Mouse (Mus musculus): ENCODE measurements around the gene Gpr31b.
"Not testable (repeated sequence)": the region's sequence is repeated elsewhere in the genome, so short reads cannot be mapped to it uniquely, and the experiment has no call there.

Gpr31b gene

GRCm38 (mm10) chr17:13052124-13052813 lies at the start of gene Gpr31b:
Gene Gpr31b, minus strand, starts transcription at chr17:13052296.
- DNase-seq, result not testable (repeated sequence)

GRCm38 (mm10) chr17:13092960-13093359 lies 40.9 kb upstream of the Gpr31b start:
- DNase-seq, result not testable (repeated sequence)

DNA sequence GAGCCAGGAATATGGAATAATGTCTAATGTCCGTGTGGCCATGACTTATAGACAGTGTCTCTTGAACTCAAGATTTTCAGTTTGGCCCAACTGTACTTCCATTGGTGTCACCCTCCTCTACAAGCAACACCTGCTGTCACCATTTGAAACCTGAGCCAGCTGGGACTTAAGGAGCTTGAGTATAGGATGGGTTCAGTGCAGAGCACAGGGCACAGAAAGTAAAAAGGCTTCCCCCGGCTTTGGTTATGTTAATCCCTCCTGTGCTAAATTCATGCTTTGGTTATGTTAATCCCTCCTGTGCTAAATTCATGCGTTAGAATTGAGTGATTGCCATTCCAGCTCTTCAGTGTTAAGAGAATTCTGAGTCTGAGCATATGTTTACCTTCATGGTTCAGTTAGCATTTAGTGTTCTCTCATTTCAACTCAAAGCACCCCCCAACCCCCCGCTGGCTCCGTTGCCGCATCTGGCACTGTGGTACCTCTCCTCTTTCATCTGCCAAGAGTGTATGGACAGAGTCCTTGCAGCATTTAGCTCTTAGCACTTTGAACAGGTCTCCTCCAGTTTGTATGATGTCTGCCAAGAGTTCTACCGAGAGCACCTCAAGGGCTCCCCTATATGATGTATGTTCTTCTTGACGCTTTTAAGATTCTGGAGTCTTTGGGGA lies 40.1 kb upstream of the Gpr31b start:
- DNase-seq, result not testable (repeated sequence)

GRCm38 (mm10) chr17:13091510-13091909 lies 39.4 kb upstream of the Gpr31b start:
- not testable (repeated sequence) for DNase-seq

- DNase-seq, result not testable (repeated sequence)
Measured at GRCm38 (mm10) chr17:13069227-13069626, 17.1 kb upstream of the Gpr31b start.

DNA sequence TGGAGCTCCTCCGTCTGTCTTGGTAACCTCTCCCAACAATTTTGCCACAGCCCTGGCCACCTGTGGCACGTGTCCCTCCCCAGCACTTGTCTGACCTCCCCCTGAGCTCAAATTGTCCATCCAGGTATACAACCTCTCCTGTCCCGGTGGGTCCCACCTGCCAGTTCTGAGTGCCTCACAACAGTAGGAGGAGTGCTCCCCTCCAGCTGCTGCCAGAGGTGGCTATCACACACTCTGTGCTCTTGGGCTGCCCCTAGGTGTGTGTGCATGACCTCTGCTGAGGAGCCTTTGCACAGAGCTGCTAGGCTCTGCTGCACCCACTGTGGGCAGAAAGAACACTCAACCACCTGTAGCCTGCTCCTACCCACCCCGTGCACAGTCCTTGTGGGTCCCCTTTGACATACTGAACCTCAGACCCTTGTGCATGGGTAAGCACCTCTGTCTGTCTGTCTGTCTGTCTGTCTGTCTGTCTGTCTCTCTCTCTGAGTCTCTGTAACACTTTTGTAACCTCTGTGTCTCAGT lies 15.8 kb upstream of the Gpr31b start:
- not testable (repeated sequence) for DNase-seq

DNA sequence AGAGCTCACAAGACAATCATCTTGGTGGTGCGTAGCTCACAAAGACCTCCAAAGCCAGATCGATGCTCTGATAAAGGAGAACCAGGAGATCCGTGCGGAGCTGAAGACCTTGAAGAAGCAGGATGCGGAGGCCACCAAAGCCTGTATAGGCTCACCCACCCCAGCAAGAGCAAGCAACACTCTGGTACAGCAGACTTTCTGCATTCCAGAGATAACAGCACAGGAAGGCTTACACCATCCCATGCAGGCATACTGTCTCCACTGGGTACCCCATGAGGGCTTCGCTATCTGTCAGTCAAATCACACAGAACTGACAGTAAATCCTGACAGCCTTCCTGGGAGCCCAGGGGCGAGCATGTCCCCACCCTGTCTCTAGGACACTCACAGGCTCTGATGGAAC lies 10.8 kb upstream of the Gpr31b start:
- DNase-seq, result not testable (repeated sequence)

- DNase-seq, result not testable (repeated sequence)
Measured at GRCm38 (mm10) chr17:13060804-13061203, 8.7 kb upstream of the Gpr31b start, which contains the start of gene Tcp10b. Gene Tcp10b, plus strand, starts transcription at chr17:13061104.

DNA sequence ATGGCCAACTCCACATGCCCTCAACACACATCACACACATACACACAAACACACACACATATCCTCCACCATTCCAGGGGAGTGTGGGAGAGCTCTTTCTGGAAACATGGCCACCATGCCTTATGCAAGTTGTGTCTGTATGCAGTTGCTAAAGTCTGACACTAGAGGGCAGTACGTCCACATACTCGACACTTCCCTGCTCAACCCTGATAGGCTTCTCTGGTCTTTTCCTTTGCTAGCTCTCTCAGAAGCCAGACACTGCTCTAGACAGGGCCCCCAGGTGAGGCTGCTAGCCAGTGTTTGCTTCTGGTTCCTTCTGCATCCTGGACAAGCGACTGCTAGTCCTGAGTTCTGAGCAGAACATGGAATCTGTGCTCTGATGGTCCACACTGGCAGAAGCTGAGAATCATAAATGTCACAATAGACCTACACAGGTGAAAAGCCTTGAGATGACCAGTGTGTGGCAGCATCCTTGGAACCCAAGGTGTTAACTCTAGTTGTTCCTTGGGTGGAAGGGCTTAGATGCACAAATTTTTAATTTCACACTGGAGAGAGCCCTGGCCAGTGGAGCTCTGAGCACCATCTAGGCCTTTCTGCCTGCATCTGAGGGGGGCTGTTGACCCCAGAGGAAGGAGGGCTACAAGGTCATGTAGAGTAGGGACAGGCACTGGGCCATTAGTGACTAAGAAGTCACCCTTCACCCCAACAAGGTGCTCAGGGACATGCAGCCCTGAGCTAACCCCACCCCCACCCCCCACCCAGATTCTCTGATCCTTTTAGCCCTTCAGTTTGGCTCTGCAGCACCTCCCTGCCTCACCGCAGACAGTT lies 8.0 kb downstream of the Gpr31b start:
- peak; percentile 40 for DNase-seq

DNA sequence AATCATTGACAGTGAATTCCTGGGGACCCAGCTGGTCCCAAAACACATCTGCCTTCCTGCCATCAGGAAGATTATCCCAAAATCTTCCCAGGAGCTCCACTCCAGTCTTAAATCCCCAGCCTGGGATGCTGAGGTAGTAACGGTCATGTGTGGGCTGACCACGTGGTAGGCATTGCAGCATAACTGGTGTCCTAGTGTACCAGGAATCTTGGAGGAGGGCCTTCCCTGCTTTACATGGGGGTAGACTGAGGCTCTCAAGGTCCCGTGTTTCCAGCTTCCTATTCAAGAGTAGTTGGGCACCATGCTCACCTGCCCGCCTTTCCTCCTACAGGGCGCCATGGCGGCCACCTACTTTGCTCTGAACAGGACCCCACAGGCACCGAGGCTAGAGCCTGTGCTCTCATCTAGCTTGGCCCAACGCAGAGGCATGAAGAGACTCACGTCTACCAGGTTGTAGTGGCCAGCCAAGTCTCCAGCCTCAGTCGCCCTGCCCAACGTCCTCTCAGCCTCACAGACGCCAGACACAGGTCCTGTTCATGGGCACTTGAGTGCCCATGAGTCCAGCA lies 15.4 kb downstream of the Gpr31b start:
- not testable (repeated sequence) for DNase-seq

GRCm38 (mm10) chr17:13013316-13013715 lies 38.8 kb downstream of the Gpr31b start:
- DNase-seq, result peak; percentile 67

DNA sequence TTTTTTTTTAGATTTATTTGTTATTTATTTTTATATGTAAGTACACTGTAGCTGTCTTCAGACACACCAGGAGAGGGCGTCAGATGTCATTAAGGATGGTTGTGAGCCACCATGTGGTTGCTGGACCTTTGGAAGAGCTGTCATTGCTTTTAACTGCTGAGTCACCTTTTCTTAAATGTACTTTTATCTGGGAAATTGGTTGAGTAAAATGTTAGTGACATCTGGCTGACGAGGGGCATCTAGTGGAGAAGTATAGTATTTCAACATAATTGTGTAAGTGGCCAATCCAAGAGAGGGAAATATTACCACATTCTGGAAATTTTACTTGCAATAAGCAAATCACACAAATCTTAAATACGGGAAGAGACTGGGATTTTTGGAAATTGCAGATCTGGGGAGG lies 42.2 kb downstream of the Gpr31b start:
- DNase-seq, result no peak

GRCm38 (mm10) chr17:13008528-13008927 lies 43.6 kb downstream of the Gpr31b start:
- peak; percentile 58 for DNase-seq

- peak; percentile 99 for DNase-seq
Measured at GRCm38 (mm10) chr17:13007730-13008425, 44.2 kb downstream of the Gpr31b start.

DNA sequence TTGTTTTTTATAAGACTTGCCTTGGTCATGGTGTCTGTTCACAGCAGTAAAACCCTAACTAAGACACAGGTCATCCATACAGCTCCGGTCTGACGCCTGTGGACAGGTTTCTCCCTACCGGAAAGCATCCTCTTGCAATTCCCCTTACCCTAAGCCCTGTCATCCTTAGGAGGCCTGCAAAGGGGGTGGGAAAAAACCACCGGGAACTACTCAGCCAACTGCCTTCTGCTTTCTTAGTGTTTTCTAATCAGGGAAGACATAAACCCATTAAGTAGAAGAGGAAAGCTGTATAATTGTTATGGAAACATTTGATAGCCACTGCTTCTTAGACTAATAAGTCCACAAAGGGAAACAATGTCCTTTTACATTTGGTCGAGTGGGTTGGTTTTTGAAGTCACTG lies 45.1 kb downstream of the Gpr31b start:
- no peak for DNase-seq

DNA sequence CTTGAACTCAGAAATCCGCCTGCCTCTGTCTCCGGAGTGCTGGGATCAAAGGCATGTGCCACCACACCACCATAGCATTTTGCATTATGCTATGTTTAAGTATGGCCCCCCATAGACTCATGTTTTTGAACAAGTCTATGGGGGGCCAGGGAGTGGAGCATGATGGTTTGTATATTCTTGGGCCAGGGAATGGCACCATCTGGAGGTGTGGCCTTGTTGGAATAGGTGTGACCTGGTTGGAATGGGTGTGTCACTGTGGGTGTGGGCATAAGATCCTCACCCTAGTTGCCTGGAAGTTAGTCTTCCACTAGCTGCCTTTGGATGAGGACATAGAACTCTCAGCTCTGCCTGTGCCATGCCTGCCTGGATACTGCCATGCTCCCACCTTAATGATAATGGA lies 45.5 kb downstream of the Gpr31b start, which contains the start of gene Sod2:
TSS of gene Sod2 (plus strand) at position 301 of the 400 bp plus-strand sequence.
- not testable (repeated sequence) for DNase-seq

GRCm38 (mm10) chr17:13004436-13004835 lies 47.7 kb downstream of the Gpr31b start:
- DNase-seq, result not testable (repeated sequence)

GRCm38 (mm10) chr17:13002243-13002642 lies 49.9 kb downstream of the Gpr31b start:
- DNase-seq, result not testable (repeated sequence)
